Mouse (Mus musculus) spleen, adult 10 weeks (tissue): ENCODE measurements around the gene Gstt4. TPM values are rescaled to one million over a fixed set of nuclear protein-coding genes. Genes with fewer than 3 reads are reported as not detected.

ENCODE experiments used
- polyA plus RNA-seq: library from polyadenylated mRNA; stranded (reverse); fragments of 350-450 nt; fragmentation: Illumina TruSeq; extraction: RNeasy Lipid Tissue Mini Kit (QIAGEN cat#74804); gene quantifications from one replicate; pipeline ENCODE4 v1.2.3, GENCODE M21; 2015; ENCODE audit warnings: low replicate concordance; ENCODE audit not compliant: insufficient read depth

Gene Gstt4
- polyA plus RNA-seq = not detected

GRCm38 (mm10) chr10:75822443-75822842 lies at the start of gene Gstt4:
Gene Gstt4, minus strand, starts transcription at chr10:75822543.

GRCm38 (mm10) chr10:75859786-75860470 lies 37.6 kb upstream of the Gstt4 start, which contains the start of gene Mif:
Gene Mif, minus strand, starts transcription at chr10:75860240.

GRCm38 (mm10) chr10:75837248-75837759 lies 15.0 kb upstream of the Gstt4 start, which contains the start of gene Gstt2:
Gene Gstt2, minus strand, starts transcription at chr10:75837424.

GRCm38 (mm10) chr10:75798176-75798696 lies 24.1 kb downstream of the Gstt4 start, which contains the start of gene Gstt1:
Gene Gstt1, minus strand, starts transcription at chr10:75798584.

GRCm38 (mm10) chr10:75780769-75781578 lies 41.4 kb downstream of the Gstt4 start, which contains the start of the genes Gm20441 and Gstt3:
Gene Gm20441, minus strand, starts transcription at chr10:75780954.
Gene Gstt3, minus strand, starts transcription at chr10:75781414.

GRCm38 (mm10) chr10:75772795-75773664 lies 49.3 kb downstream of the Gstt4 start, which contains the start of gene Ddt:
Gene Ddt, minus strand, starts transcription at chr10:75773414.

Other genes starting within 250 kb of the Gstt4 start
- 11.0 TPM for gene Ggt5, start 233.2 kb downstream of the Gstt4 start, polyA plus RNA-seq
- 6.8 TPM for gene Susd2, start 178.5 kb downstream of the Gstt4 start, polyA plus RNA-seq
- gene Cabin1, start 58.2 kb downstream of the Gstt4 start, polyA plus RNA-seq = 20.7 TPM
- gene Ddt, start 49.1 kb downstream of the Gstt4 start, polyA plus RNA-seq = 20.6 TPM
- not detected for gene Gm20441, start 41.6 kb downstream of the Gstt4 start, polyA plus RNA-seq
- gene Gstt3, start 41.1 kb downstream of the Gstt4 start, polyA plus RNA-seq = 4.1 TPM
- gene Gstt1, start 24.0 kb downstream of the Gstt4 start, polyA plus RNA-seq = 12.8 TPM
- 22.7 TPM for gene Gstt2, start 14.9 kb upstream of the Gstt4 start, polyA plus RNA-seq
- gene Mif, start 37.7 kb upstream of the Gstt4 start, polyA plus RNA-seq = 17.0 TPM
- gene Derl3, start 70.9 kb upstream of the Gstt4 start, polyA plus RNA-seq = 9.6 TPM
- 46.5 TPM for gene Smarcb1, start 99.1 kb upstream of the Gstt4 start, polyA plus RNA-seq
- 16.9 TPM for gene Chchd10, start 110.6 kb upstream of the Gstt4 start, polyA plus RNA-seq
- gene Mmp11, start 114.0 kb upstream of the Gstt4 start, polyA plus RNA-seq = 2.9 TPM
- gene Gm867, start 118.1 kb upstream of the Gstt4 start, polyA plus RNA-seq = 3.4 TPM
- 49.1 TPM for gene Vpreb3, start 120.5 kb upstream of the Gstt4 start, polyA plus RNA-seq
- gene Gm5134, start 132.0 kb upstream of the Gstt4 start, polyA plus RNA-seq = 1.8 TPM
- gene Zfp280b, start 210.1 kb upstream of the Gstt4 start, polyA plus RNA-seq = 17.0 TPM